Mouse (Mus musculus) c-Kit-positive CD71-positive TER-119-negative erythroid progenitor cells, embryonic 14.5 days (primary cell): ENCODE data around the gene Acvr2a.
A peak's percentile ranks its signal among the peaks of the same experiment; 100 is the strongest.

Experiments used
- DNase-seq: peaks from one replicate; pipeline ENCODE4 v3.0.0-alpha.2; 2013; ENCODE audit warnings: low read depth

The Acvr2a gene

DNA sequence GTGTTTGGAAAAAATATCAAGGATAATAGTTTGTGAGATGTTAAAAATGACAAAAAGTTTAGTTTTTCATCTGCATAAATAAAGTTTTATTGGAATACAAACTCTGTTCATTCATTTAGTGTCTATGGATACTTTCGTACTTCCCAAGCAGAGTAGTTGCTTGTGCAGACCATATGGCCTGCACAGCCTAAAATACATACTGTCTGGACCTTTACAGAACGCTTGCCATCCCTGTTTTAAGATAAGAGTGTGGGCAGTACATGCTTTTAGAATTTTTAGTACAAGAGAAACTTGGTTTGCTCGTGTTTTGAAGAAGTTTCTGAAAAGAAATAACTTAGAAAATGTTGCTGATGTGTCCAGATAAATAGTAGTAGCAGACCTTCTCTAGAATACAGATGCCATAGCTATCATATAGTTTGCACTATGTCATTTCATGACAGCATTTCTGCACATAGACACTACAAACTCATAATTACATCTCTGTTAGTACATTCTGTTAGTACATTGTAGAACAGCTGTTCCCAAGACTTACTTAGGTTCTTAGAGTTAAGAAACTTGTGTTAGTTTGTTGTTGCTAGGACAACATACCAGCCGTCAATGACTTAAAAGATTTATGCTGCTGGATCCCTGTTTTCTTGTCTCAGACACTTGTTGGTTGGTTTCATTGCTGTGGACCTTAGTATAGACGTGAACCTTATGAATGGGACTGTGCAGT is 54.4 kb downstream of the Acvr2a start:
- DNase-seq: no peak

DNA sequence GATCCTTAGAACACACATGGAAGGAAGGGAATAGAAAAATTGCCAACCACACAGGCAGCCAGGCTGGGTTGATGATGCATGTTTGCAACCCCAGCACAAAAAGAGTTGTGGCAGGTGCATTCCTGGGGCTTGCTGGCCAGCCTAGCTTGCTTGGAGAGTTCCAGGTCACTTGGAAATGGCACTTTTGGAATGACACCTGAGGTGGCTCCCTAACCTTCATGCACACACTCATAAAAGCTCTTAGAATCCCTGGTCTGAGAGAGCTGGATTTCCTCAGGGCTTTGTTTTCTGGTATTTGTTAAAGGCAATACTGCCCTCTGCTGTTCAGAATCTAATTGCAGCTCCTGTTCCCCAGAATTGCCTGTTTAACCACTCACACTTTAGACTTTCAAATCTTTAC is 72.0 kb downstream of the Acvr2a start:
- DNase-seq: peak; percentile 34

DNA sequence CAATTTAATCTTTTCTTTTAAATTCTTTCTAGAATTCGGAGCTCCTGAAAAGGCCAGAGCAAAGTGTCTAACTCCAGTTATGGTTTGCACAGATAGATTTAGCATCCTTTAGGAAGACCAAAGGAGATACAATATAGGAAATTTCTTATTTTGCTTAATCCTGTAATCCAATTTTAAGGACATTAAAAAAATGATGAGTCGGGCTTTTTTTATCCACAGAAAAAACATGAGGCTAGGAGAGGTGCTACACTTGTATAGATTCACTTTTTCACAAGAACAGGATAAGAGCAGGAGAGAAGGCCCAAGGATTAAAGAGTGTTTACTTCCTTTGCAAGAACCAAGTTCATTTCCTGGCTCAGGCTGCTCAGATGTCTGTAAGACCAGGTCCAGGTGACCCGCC is 81.3 kb downstream of the Acvr2a start:
- no peak for DNase-seq

DNA sequence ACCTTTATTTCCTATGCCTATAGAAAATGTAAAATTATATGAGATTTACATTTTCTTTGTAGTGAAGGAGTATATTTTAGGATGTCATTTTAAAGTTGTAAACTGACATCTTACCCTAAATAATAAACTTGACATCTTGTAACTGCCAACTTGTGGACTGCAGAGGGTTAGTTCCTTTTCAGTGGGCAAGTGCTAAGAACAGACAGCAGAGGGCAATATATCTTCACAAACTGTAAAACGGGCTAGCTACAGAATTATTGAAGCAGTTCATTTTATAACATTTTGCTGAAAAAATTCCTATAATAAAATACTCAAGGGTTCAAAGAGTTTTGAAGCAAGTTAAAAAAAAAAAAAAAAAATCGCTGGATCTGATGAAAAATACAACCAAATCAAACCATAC is 95.0 kb downstream of the Acvr2a start:
- DNase-seq: no peak

- no peak for DNase-seq
Measured at GRCm38 (mm10) chr2:48914185-48914584, 100.3 kb downstream of the Acvr2a start.

- no peak for DNase-seq
Measured at GRCm38 (mm10) chr2:48915832-48916231, 101.9 kb downstream of the Acvr2a start.

GRCm38 (mm10) chr2:48935058-48935457 is 121.1 kb downstream of the Acvr2a start:
- no peak for DNase-seq

DNA sequence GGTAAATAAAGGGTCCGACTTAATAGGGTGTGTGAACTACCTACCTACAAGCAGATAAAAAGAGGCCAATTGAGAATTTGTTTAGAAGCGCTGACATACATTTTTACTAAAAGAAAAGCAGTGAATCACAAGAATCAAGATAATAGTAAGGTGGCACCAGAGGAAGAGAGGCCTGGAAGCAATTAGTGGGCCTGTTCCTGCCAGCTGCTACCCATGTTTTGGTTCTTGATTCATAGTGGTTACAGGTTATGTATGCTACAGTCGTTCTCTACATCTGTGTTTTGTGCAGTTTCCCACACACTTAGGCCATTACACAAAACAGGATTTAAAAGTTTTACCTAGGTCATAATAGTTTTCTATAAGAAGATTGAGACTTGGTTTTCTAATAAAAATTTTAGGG is 133.9 kb downstream of the Acvr2a start:
- DNase-seq: no peak

GRCm38 (mm10) chr2:48948841-48949584 is 135.1 kb downstream of the Acvr2a start, which contains the start of gene Mbd5:
Gene Mbd5, plus strand, starts transcription at chr2:48949508.
- DNase-seq: peak; percentile 94

DNA sequence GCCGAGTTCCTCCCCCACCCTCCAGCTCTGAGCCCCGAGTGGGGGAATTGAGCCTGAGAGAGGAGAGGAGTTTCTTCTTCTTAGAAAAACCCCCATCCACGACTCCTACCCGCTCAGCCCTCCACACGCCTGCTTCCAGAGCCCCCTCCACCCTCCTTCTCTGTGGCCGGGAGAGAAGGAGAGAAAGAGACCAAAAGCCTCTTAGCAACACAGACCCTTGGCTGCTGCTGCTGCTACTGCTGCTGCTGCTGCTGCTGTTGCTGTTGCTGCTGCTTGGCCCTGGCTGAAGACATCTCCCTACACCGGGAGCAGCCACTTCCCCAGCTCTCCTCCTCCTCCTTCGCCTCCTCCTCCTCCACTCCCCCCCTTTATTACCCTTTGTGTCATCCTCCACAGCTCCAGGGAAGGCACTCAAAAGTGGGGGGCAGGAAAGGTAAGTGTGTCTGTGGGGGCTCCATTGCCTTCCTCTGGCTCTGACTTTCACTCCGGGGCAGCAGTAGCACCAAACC is 135.9 kb downstream of the Acvr2a start:
- DNase-seq: no peak

- DNase-seq: no peak
Measured at GRCm38 (mm10) chr2:48950252-48950315, 136.2 kb downstream of the Acvr2a start, which contains the start of gene Orc4. Gene Orc4, minus strand, starts transcription at chr2:48950277.

DNA sequence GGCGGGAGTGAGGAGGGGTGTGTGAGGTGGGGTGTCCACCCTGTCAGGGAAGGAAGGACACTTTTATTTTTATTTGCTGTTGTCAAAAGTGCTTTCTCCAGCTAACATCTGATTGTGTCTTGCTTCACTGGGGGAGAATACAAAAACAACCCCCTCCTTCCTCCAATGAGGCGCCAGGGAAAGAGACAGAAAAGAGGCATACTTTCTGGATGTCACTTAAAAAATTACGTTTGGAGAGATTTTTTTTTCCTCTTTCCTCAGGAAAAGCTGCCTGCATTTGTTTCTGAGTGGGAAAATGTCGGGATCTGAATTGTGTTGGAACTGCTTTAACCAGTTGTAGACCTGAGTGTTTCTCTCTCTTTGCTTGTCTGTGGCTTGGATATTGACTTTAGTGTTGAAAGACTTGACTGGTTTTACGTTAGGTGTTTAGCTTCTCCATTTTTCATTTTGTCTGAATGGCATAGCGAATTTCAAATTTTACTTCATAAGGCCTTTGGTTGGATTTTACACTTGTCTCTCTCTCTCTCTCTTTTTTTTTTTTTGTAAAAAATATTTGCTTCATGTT is 136.5 kb downstream of the Acvr2a start:
- DNase-seq: no peak
